ENCODE assay signal across 17 mouse cellular contexts in the genomic region with DNA sequence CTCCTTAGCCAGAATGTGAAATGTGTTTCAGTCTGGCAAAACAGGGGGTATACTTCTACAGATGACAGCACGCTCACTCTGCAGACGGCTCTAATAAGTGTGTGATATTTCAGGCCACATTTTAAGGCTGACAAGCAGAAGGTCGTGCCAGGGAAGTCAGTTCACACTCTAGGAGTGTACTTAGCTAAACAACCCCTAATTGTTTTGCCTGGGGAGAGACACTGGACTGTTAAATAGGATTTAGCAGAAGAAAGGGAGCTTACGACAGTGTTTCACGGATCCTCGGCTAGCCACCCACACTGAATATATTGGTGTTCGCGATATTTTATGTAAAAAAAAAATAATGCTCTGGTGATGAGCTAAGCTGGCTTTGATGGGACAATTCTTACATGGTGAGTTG.
DNase-seq lines count a peak whose midpoint lies in the region; ATAC-seq and TF ChIP-seq lines count a peak whose summit lies in the region.
"Had no signal": no experiment of that assay in that cellular context is flagged by ENCODE, and none has a peak within 500 bp of the region (broad histone marks: within the 10 kb centered on the region; RNA-seq: fewer than 3 reads in every experiment).

No protein-coding gene starts in this region.

- no peak for TF ChIP-seq CTCF in midbrain, postnatal 0 days (IDR thresholded peaks at IDR 0.05)
- TF ChIP-seq CTCF in hindbrain, postnatal 0 days (IDR thresholded peaks at IDR 0.05; ENCODE audit: low read depth), result no peak

- H3K27ac ChIP-seq in hindbrain, embryonic 12.5 days, result 0 out of 2 replicates have a peak overlapping the region, but pooled peaks have one; percentile 55
- H3K27ac ChIP-seq in hindbrain, embryonic 11.5 days (ENCODE audit: low read depth, low read length), result no peak overlapping the region
- H3K27ac ChIP-seq in midbrain, postnatal 0 days (ENCODE audit: low read depth, low read length), result no peak overlapping the region
- H3K27ac ChIP-seq in midbrain, embryonic 10.5 days (replicated peaks), result no peak overlapping the region
- H3K27ac ChIP-seq in forebrain, embryonic 16.5 days (ENCODE audit: low read length), result peak overlapping the region; percentile 52
- no peak overlapping the region for H3K27ac ChIP-seq in hindbrain, postnatal 0 days
- H3K27ac ChIP-seq: heart, embryonic 13.5 days; limb, embryonic 15.5 days; liver, embryonic 15.5 days had no signal

- ATAC-seq in hindbrain, embryonic 12.5 days (ENCODE audit: low FRiP score), result 0 out of 2 replicates have a peak, but pooled peaks have one; percentile 40
- no peak for ATAC-seq in hindbrain, embryonic 11.5 days (ENCODE audit: low FRiP score)
- ATAC-seq in midbrain, postnatal 0 days (ENCODE audit: low FRiP score), result no peak
- ATAC-seq in forebrain, embryonic 16.5 days, result no peak
- 0 out of 2 replicates have a peak, but pooled peaks have one; percentile 29 for ATAC-seq in hindbrain, postnatal 0 days
- ATAC-seq: intestine, postnatal 0 days; midbrain, embryonic 15.5 days had no signal

- H3K4me3 ChIP-seq in hindbrain, embryonic 12.5 days, result no peak overlapping the region
- H3K4me3 ChIP-seq in hindbrain, embryonic 11.5 days (ENCODE audit: low read depth, low read length), result no peak overlapping the region
- H3K4me3 ChIP-seq in midbrain, postnatal 0 days (ENCODE audit: low read depth, low read length), result no peak overlapping the region
- no peak overlapping the region for H3K4me3 ChIP-seq in midbrain, embryonic 10.5 days
- no peak overlapping the region for H3K4me3 ChIP-seq in forebrain, embryonic 16.5 days (replicated peaks; ENCODE audit: low read length)
- no peak overlapping the region for H3K4me3 ChIP-seq in hindbrain, postnatal 0 days (ENCODE audit: low read length)
- H3K4me3 ChIP-seq: heart, embryonic 13.5 days; limb, embryonic 15.5 days; liver, embryonic 15.5 days; midbrain, embryonic 15.5 days had no signal

- no peaks in the 10 kb centered on the region for H3K9me3 ChIP-seq in hindbrain, embryonic 12.5 days (replicated peaks)
- no peaks in the 10 kb centered on the region for H3K9me3 ChIP-seq in hindbrain, embryonic 11.5 days (ENCODE audit: control insufficient read depth, low read length)
- H3K9me3 ChIP-seq in midbrain, postnatal 0 days (ENCODE audit: low read length), result no peaks in the 10 kb centered on the region
- H3K9me3 ChIP-seq in midbrain, embryonic 10.5 days (replicated peaks), result no peaks in the 10 kb centered on the region
- H3K9me3 ChIP-seq in forebrain, embryonic 16.5 days (ENCODE audit: control insufficient read depth, low read length), result no peaks in the 10 kb centered on the region
- no peaks in the 10 kb centered on the region for H3K9me3 ChIP-seq in hindbrain, postnatal 0 days (ENCODE audit: low read length)
- H3K9me3 ChIP-seq: heart, embryonic 13.5 days; limb, embryonic 15.5 days; liver, embryonic 15.5 days; midbrain, embryonic 15.5 days had no signal

- 0 out of 2 replicates have a peak, but pooled peaks cover 7% of the 10 kb centered on the region for H3K4me1 ChIP-seq in hindbrain, embryonic 12.5 days
- no peaks in the 10 kb centered on the region for H3K4me1 ChIP-seq in hindbrain, embryonic 11.5 days (replicated peaks; ENCODE audit: control insufficient read depth, insufficient read depth, low read length)
- H3K4me1 ChIP-seq in midbrain, postnatal 0 days (ENCODE audit: insufficient read depth, low read length), result no peaks in the 10 kb centered on the region
- H3K4me1 ChIP-seq in midbrain, embryonic 10.5 days, result peaks cover 8% of the 10 kb centered on the region
- H3K4me1 ChIP-seq in forebrain, embryonic 16.5 days (replicated peaks; ENCODE audit: control insufficient read depth, insufficient read depth, low read length), result peaks cover 21% of the 10 kb centered on the region
- peaks cover 4% of the 10 kb centered on the region; the same call in 1 of the 2 replicates for H3K4me1 ChIP-seq in hindbrain, postnatal 0 days (ENCODE audit: insufficient read depth, low read length)
- H3K4me1 ChIP-seq: heart, embryonic 13.5 days; liver, embryonic 15.5 days had no signal

- no peaks in the 10 kb centered on the region for H3K36me3 ChIP-seq in hindbrain, embryonic 12.5 days
- no peaks in the 10 kb centered on the region for H3K36me3 ChIP-seq in hindbrain, embryonic 11.5 days (ENCODE audit: control insufficient read depth, insufficient read depth, low read length)
- no peaks in the 10 kb centered on the region for H3K36me3 ChIP-seq in midbrain, postnatal 0 days (ENCODE audit: insufficient read depth, low read length)
- no peaks in the 10 kb centered on the region for H3K36me3 ChIP-seq in midbrain, embryonic 10.5 days
- H3K36me3 ChIP-seq in forebrain, embryonic 16.5 days (ENCODE audit: control insufficient read depth, insufficient read depth), result no peaks in the 10 kb centered on the region
- no peaks in the 10 kb centered on the region for H3K36me3 ChIP-seq in hindbrain, postnatal 0 days (ENCODE audit: insufficient read depth, low read length)
- H3K36me3 ChIP-seq: heart, embryonic 13.5 days; limb, embryonic 15.5 days; liver, embryonic 15.5 days; midbrain, embryonic 15.5 days had no signal

- H3K4me2 ChIP-seq in hindbrain, embryonic 12.5 days (replicated peaks), result no peak overlapping the region
- no peak overlapping the region for H3K4me2 ChIP-seq in hindbrain, embryonic 11.5 days (replicated peaks; ENCODE audit: low read depth, low read length)
- no peak overlapping the region for H3K4me2 ChIP-seq in midbrain, postnatal 0 days (ENCODE audit: low read depth, low read length, poor library complexity, severe bottlenecking)
- no peak overlapping the region for H3K4me2 ChIP-seq in forebrain, embryonic 16.5 days (ENCODE audit: low read length)
- H3K4me2 ChIP-seq in hindbrain, postnatal 0 days (ENCODE audit: low read depth, low read length), result no peak overlapping the region
- H3K4me2 ChIP-seq: heart, embryonic 13.5 days; limb, embryonic 15.5 days; liver, embryonic 15.5 days; midbrain, embryonic 15.5 days had no signal

- no peak for DNase-seq in hindbrain, embryonic 11.5 days (ENCODE audit: low spot score)
- DNase-seq in midbrain, postnatal 0 days (ENCODE audit: low spot score), result peak; percentile 52
- no peak for DNase-seq in midbrain, embryonic 10.5 days (ENCODE audit: low spot score)
- DNase-seq in hindbrain, postnatal 0 days (ENCODE audit: low spot score), result peak; percentile 50
- no peak for DNase-seq in gastrocnemius, adult 8-10 months (ENCODE audit: low spot score in 2 of 2)
- DNase-seq: cerebellum, adult 8-10 months; gastrocnemius, postnatal 10 days; heart, adult 18-20 months; layer of hippocampus, postnatal 36 days; thymus, postnatal 25 days had no signal

- no peak overlapping the region for H3K9ac ChIP-seq in hindbrain, embryonic 12.5 days
- H3K9ac ChIP-seq in hindbrain, embryonic 11.5 days (ENCODE audit: low read depth, low read length), result no peak overlapping the region
- H3K9ac ChIP-seq in midbrain, postnatal 0 days (replicated peaks; ENCODE audit: low read length, poor library complexity, severe bottlenecking), result no peak overlapping the region
- no peak overlapping the region for H3K9ac ChIP-seq in forebrain, embryonic 16.5 days (replicated peaks; ENCODE audit: low read depth, low read length)
- H3K9ac ChIP-seq in hindbrain, postnatal 0 days (replicated peaks; ENCODE audit: low read length), result no peak overlapping the region
- H3K9ac ChIP-seq: heart, embryonic 13.5 days; limb, embryonic 15.5 days; liver, embryonic 15.5 days; midbrain, embryonic 15.5 days had no signal

- 45% methylated on average over 8 of the region's 8 CpGs for WGBS in hindbrain, embryonic 12.5 days
- 54% methylated on average over 8 of the region's 8 CpGs for WGBS in hindbrain, embryonic 11.5 days
- 22% methylated on average over 8 of the region's 8 CpGs for WGBS in midbrain, postnatal 0 days
- WGBS in midbrain, embryonic 10.5 days, result 19% methylated on average over 8 of the region's 8 CpGs
- WGBS in forebrain, embryonic 16.5 days, result 8% methylated on average over 8 of the region's 8 CpGs
- 31% methylated on average over 8 of the region's 8 CpGs for WGBS in hindbrain, postnatal 0 days

- H3K27me3 ChIP-seq in hindbrain, embryonic 12.5 days, result no peaks in the 10 kb centered on the region
- no peaks in the 10 kb centered on the region for H3K27me3 ChIP-seq in hindbrain, embryonic 11.5 days (ENCODE audit: control insufficient read depth, insufficient read depth, low read length)
- no peaks in the 10 kb centered on the region for H3K27me3 ChIP-seq in midbrain, postnatal 0 days (ENCODE audit: insufficient read depth, low read length)
- peaks cover 46% of the 10 kb centered on the region for H3K27me3 ChIP-seq in midbrain, embryonic 10.5 days (ENCODE audit: low read depth, poor library complexity, severe bottlenecking)
- no peaks in the 10 kb centered on the region for H3K27me3 ChIP-seq in forebrain, embryonic 16.5 days (replicated peaks; ENCODE audit: control insufficient read depth, insufficient read depth, low read length)
- no peaks in the 10 kb centered on the region for H3K27me3 ChIP-seq in hindbrain, postnatal 0 days (ENCODE audit: insufficient read depth, low read length)
- H3K27me3 ChIP-seq: heart, embryonic 13.5 days; limb, embryonic 15.5 days; liver, embryonic 15.5 days; midbrain, embryonic 15.5 days had no signal

Comparison
In these comparisons a context has a peak if more than half of its experiments do, and no peak if none do; other contexts are left out.
1. ATAC-seq: peak in hindbrain, embryonic 12.5 days (single experiment) and hindbrain, postnatal 0 days (single experiment); none in hindbrain, embryonic 11.5 days (single experiment), midbrain, postnatal 0 days (single experiment) and forebrain, embryonic 16.5 days (single experiment).
2. H3K27ac ChIP-seq: peak in hindbrain, embryonic 12.5 days (single experiment) and forebrain, embryonic 16.5 days (single experiment); none in hindbrain, embryonic 11.5 days (single experiment), midbrain, postnatal 0 days (single experiment), midbrain, embryonic 10.5 days (single experiment) and hindbrain, postnatal 0 days (single experiment).
3. DNase-seq: peak in midbrain, postnatal 0 days (single experiment) and hindbrain, postnatal 0 days (single experiment); none in hindbrain, embryonic 11.5 days (single experiment), midbrain, embryonic 10.5 days (single experiment) and gastrocnemius, adult 8-10 months (0 of 2).